Mouse (Mus musculus): ENCODE measurements around the gene Igsf11. TPM values are rescaled to one million over a fixed set of nuclear protein-coding genes. Genes with fewer than 3 reads are reported as not detected.

Gene Igsf11
- polyA plus RNA-seq, 1 experiment from 2014 or later, result 0.81 TPM

GRCm38 (mm10) chr16:39071431-39071830 is 179.0 kb downstream of the Igsf11 start:
- Histone ChIP-seq H3K9ac (ENCODE audit: low read depth, low read length) (no peak overlapping the region), H3K4me3 (ENCODE audit: low read length) (no peak overlapping the region), H3K27me3 (replicated peaks; ENCODE audit: control insufficient read depth, insufficient read depth, low read length) (no peaks in the 10 kb centered on the region), H3K4me1 (ENCODE audit: control insufficient read depth, insufficient read depth, low read length) (no peaks in the 10 kb centered on the region), H3K4me2 (ENCODE audit: low read depth, low read length) (no peak overlapping the region), H3K27ac (ENCODE audit: low read length) (no peak overlapping the region), H3K9me3 (ENCODE audit: control insufficient read depth, low read length) (no peaks in the 10 kb centered on the region), H3K36me3 (ENCODE audit: control insufficient read depth, insufficient read depth, low read length) (no peaks in the 10 kb centered on the region)
- ATAC-seq, result no peak
- WGBS, result 54% methylated on average over 3 of the region's 3 CpGs

Other genes starting within 250 kb of the Igsf11 start
- 5.7 TPM in 2 replicates for gene Arhgap31, start 179.4 kb upstream of the Igsf11 start, polyA plus RNA-seq (2015; fragmentation: Nextera tagmentation; extraction: Ambion mirVana)
- gene B4galt4, start 150.4 kb upstream of the Igsf11 start, polyA plus RNA-seq (2015; fragmentation: Nextera tagmentation; extraction: Ambion mirVana), result 21.7 and 22.0 TPM in 2 replicates
- gene Upk1b, start 92.3 kb upstream of the Igsf11 start, polyA plus RNA-seq (2015; fragmentation: Nextera tagmentation; extraction: Ambion mirVana), result 12.0 and 13.6 TPM in 2 replicates
- gene 4930435E12Rik, start 63.9 kb upstream of the Igsf11 start, polyA plus RNA-seq (2015; fragmentation: Nextera tagmentation; extraction: Ambion mirVana), result not detected in 2 replicates

All from intestine, embryonic 16.5 days (tissue).